Mouse (Mus musculus) liver, embryonic 15.5 days (tissue): Measurements from ENCODE around the gene Ccser1. TPM values are rescaled to one million over a fixed set of nuclear protein-coding genes. Genes with fewer than 3 reads are reported as not detected.
"Not testable (repeated sequence)": the region's sequence is repeated elsewhere in the genome, so short reads cannot be mapped to it uniquely, and the experiment has no call there.

Experiments used
- ATAC-seq: fragments of 200-750 bp; cut with Nextera tagmentation; 2 replicates; pipeline ENCODE4 v1.8.0; 2017; ENCODE audit warnings: moderate number of reproducible peaks, mild to moderate bottlenecking, moderate library complexity; ENCODE audit not compliant: insufficient read depth
- H3K27ac ChIP-seq: fragments of 300-500 bp; sonication (generic); replicated peaks from 2 replicates; pipeline ENCODE4 v1.5.1; 2015; ENCODE audit warnings: mild to moderate bottlenecking, inconsistent platforms
- H3K27me3 ChIP-seq: fragments of 300-500 bp; sonication (generic); 2 replicates; pipeline ENCODE4 v1.6.1; 2015; ENCODE audit warnings: mild to moderate bottlenecking, inconsistent platforms
- H3K36me3 ChIP-seq: fragments of 300-500 bp; sonication (generic); replicated peaks from 2 replicates; pipeline ENCODE4 v1.6.1; 2015; ENCODE audit warnings: moderate library complexity, mild to moderate bottlenecking, inconsistent platforms
- H3K4me1 ChIP-seq: fragments of 300-500 bp; sonication (generic); replicated peaks from 2 replicates; pipeline ENCODE4 v1.6.1; 2015; ENCODE audit warnings: inconsistent platforms
- H3K4me2 ChIP-seq: fragments of 300-500 bp; sonication (generic); 2 replicates; pipeline ENCODE4 v1.6.1; 2015; ENCODE audit warnings: moderate library complexity, mild to moderate bottlenecking, inconsistent platforms
- H3K4me3 ChIP-seq: fragments of 300-500 bp; sonication (generic); replicated peaks from 2 replicates; pipeline ENCODE4 v1.5.1; 2015; ENCODE audit warnings: mild to moderate bottlenecking, inconsistent platforms
- H3K9ac ChIP-seq: fragments of 300-500 bp; sonication (generic); 2 replicates; pipeline ENCODE4 v1.6.1; 2015; ENCODE audit warnings: moderate library complexity, mild to moderate bottlenecking, inconsistent platforms
- H3K9me3 ChIP-seq: fragments of 300-500 bp; sonication (generic); replicated peaks from 2 replicates; pipeline ENCODE4 v1.6.1; 2016; ENCODE audit warnings: inconsistent platforms
- WGBS: fragments of 180-500 bp; shearing (Covaris S2); methylation state at CpG from one replicate; pipeline ENCODE4 v1.1.7; 2015; ENCODE audit warnings: mixed read lengths; ENCODE audit not compliant: insufficient replicate concordance; 5-methylcytosine and 5-hydroxymethylcytosine counted together
- polyA plus RNA-seq: library from polyadenylated mRNA; unstranded; fragments of >200 nt; fragmentation: Nextera tagmentation; extraction: Ambion mirVana; gene quantifications from 2 replicates; pipeline ENCODE4 v1.2.1, GENCODE M21; 2015

Ccser1 gene
- polyA plus RNA-seq, 1 experiment from 2014 or later, result 0.23 TPM

GRCm38 (mm10) chr6:62045042-62045441, 864.9 kb downstream of the Ccser1 start:
- H3K27ac ChIP-seq, ATAC-seq, H3K36me3 ChIP-seq, H3K9me3 ChIP-seq, H3K4me1 ChIP-seq, H3K27me3 ChIP-seq, H3K4me2 ChIP-seq, H3K9ac ChIP-seq, H3K4me3 ChIP-seq: not testable (repeated sequence)
- 42% methylated on average over 1 of the region's 1 CpGs for WGBS

GRCm38 (mm10) chr6:62055276-62055675, 875.2 kb downstream of the Ccser1 start:
- H3K4me3 ChIP-seq, result no peak overlapping the region
- no peaks in the 10 kb centered on the region for H3K4me1 ChIP-seq
- no peaks in the 10 kb centered on the region for H3K36me3 ChIP-seq
- WGBS, result 60% methylated on average over 2 of the region's 2 CpGs
- H3K27ac ChIP-seq, result no peak overlapping the region
- no peaks in the 10 kb centered on the region for H3K9me3 ChIP-seq
- no peak overlapping the region for H3K9ac ChIP-seq
- no peak overlapping the region for H3K4me2 ChIP-seq
- ATAC-seq, result no peak
- H3K27me3 ChIP-seq, result no peaks in the 10 kb centered on the region

GRCm38 (mm10) chr6:62066363-62067023, 886.4 kb downstream of the Ccser1 start:
- no peaks in the 10 kb centered on the region for H3K9me3 ChIP-seq
- H3K27ac ChIP-seq, result no peak overlapping the region
- ATAC-seq, result no peak
- 54% methylated on average over 6 of the region's 6 CpGs for WGBS
- H3K4me1 ChIP-seq, result no peaks in the 10 kb centered on the region
- no peaks in the 10 kb centered on the region for H3K36me3 ChIP-seq
- no peak overlapping the region for H3K4me3 ChIP-seq
- no peaks in the 10 kb centered on the region for H3K27me3 ChIP-seq
- no peak overlapping the region for H3K4me2 ChIP-seq
- H3K9ac ChIP-seq, result no peak overlapping the region

- 53% methylated on average over 4 of the region's 4 CpGs for WGBS
- H3K4me2 ChIP-seq, result no peak overlapping the region
- H3K9me3 ChIP-seq, result no peaks in the 10 kb centered on the region
- no peaks in the 10 kb centered on the region for H3K36me3 ChIP-seq
- no peak overlapping the region for H3K4me3 ChIP-seq
- H3K27me3 ChIP-seq, result no peaks in the 10 kb centered on the region
- no peak overlapping the region for H3K9ac ChIP-seq
- H3K27ac ChIP-seq, result no peak overlapping the region
- no peak for ATAC-seq
- H3K4me1 ChIP-seq, result no peaks in the 10 kb centered on the region
These were observed 886.9 kb downstream of the Ccser1 start for GRCm38 (mm10) chr6:62067024-62067380.

GRCm38 (mm10) chr6:62105464-62105863, 925.3 kb downstream of the Ccser1 start:
- Histone ChIP-seq H3K27me3 (no peaks in the 10 kb centered on the region), H3K9me3 (no peaks in the 10 kb centered on the region), H3K27ac (no peak overlapping the region), H3K36me3 (no peaks in the 10 kb centered on the region), H3K4me3 (no peak overlapping the region), H3K4me1 (no peaks in the 10 kb centered on the region), H3K4me2 (no peak overlapping the region), H3K9ac (no peak overlapping the region)
- 42% methylated on average over 2 of the region's 2 CpGs for WGBS
- no peak for ATAC-seq

GRCm38 (mm10) chr6:62132531-62132930, 952.4 kb downstream of the Ccser1 start:
- H3K36me3 ChIP-seq, result no peaks in the 10 kb centered on the region
- no peak overlapping the region for H3K4me2 ChIP-seq
- WGBS, result 49% methylated on average over 2 of the region's 2 CpGs
- no peak overlapping the region for H3K9ac ChIP-seq
- H3K4me3 ChIP-seq, result no peak overlapping the region
- no peaks in the 10 kb centered on the region for H3K4me1 ChIP-seq
- H3K27ac ChIP-seq, result no peak overlapping the region
- H3K9me3 ChIP-seq, result no peaks in the 10 kb centered on the region
- H3K27me3 ChIP-seq, result no peaks in the 10 kb centered on the region
- no peak for ATAC-seq

GRCm38 (mm10) chr6:62160320-62160719, 980.2 kb downstream of the Ccser1 start:
- ATAC-seq, result no peak
- H3K4me1 ChIP-seq, result no peaks in the 10 kb centered on the region
- no peaks in the 10 kb centered on the region for H3K27me3 ChIP-seq
- H3K9me3 ChIP-seq, result no peaks in the 10 kb centered on the region
- H3K9ac ChIP-seq, result no peak overlapping the region
- H3K36me3 ChIP-seq, result no peaks in the 10 kb centered on the region
- no peak overlapping the region for H3K4me2 ChIP-seq
- no peak overlapping the region for H3K27ac ChIP-seq
- H3K4me3 ChIP-seq, result no peak overlapping the region

GRCm38 (mm10) chr6:62162596-62162995, 982.5 kb downstream of the Ccser1 start:
- Histone ChIP-seq H3K27ac (no peak overlapping the region), H3K27me3 (no peaks in the 10 kb centered on the region), H3K4me3 (no peak overlapping the region), H3K4me2 (no peak overlapping the region), H3K36me3 (no peaks in the 10 kb centered on the region), H3K4me1 (no peaks in the 10 kb centered on the region), H3K9ac (no peak overlapping the region), H3K9me3 (no peaks in the 10 kb centered on the region)
- WGBS, result 59% methylated on average over 6 of the region's 6 CpGs
- no peak for ATAC-seq

- WGBS, result 31% methylated on average over 3 of the region's 3 CpGs
- Histone ChIP-seq H3K27me3 (no peaks in the 10 kb centered on the region), H3K4me1 (no peaks in the 10 kb centered on the region)
These were observed 983.7 kb downstream of the Ccser1 start for GRCm38 (mm10) chr6:62163826-62164225.

GRCm38 (mm10) chr6:62196496-62197188, 1016.5 kb downstream of the Ccser1 start:
- H3K36me3 ChIP-seq, result no peaks in the 10 kb centered on the region
- no peaks in the 10 kb centered on the region for H3K27me3 ChIP-seq
- no peak overlapping the region for H3K27ac ChIP-seq
- H3K4me3 ChIP-seq, result no peak overlapping the region
- no peaks in the 10 kb centered on the region for H3K9me3 ChIP-seq
- no peak overlapping the region for H3K9ac ChIP-seq
- H3K4me1 ChIP-seq, result no peaks in the 10 kb centered on the region
- WGBS, result 67% methylated on average over 6 of the region's 6 CpGs
- ATAC-seq, result no peak
- no peak overlapping the region for H3K4me2 ChIP-seq

More at GRCm38 (mm10) chr6:62163826-62164225, 983.7 kb downstream of the Ccser1 start:
- Histone ChIP-seq H3K4me2 (no peak overlapping the region), H3K9ac (no peak overlapping the region), H3K27ac (no peak overlapping the region), H3K9me3 (no peaks in the 10 kb centered on the region), H3K36me3 (no peaks in the 10 kb centered on the region), H3K4me3 (no peak overlapping the region)
- no peak for ATAC-seq

GRCm38 (mm10) chr6:62198768-62199167, 1018.6 kb downstream of the Ccser1 start:
- Histone ChIP-seq H3K4me3 (no peak overlapping the region), H3K9ac (no peak overlapping the region), H3K27me3 (no peaks in the 10 kb centered on the region), H3K4me2 (no peak overlapping the region), H3K4me1 (no peaks in the 10 kb centered on the region), H3K36me3 (no peaks in the 10 kb centered on the region), H3K9me3 (no peaks in the 10 kb centered on the region), H3K27ac (no peak overlapping the region)
- WGBS, result 63% methylated on average over 6 of the region's 6 CpGs
- ATAC-seq, result no peak

- H3K9me3 ChIP-seq, result no peaks in the 10 kb centered on the region
- no peak overlapping the region for H3K27ac ChIP-seq
- no peaks in the 10 kb centered on the region for H3K36me3 ChIP-seq
- WGBS, result 31% methylated on average over 2 of the region's 2 CpGs
- H3K9ac ChIP-seq, result no peak overlapping the region
- H3K4me2 ChIP-seq, result no peak overlapping the region
- H3K4me1 ChIP-seq, result no peaks in the 10 kb centered on the region
- ATAC-seq, result no peak
- no peaks in the 10 kb centered on the region for H3K27me3 ChIP-seq
- no peak overlapping the region for H3K4me3 ChIP-seq
These were observed 1024.9 kb downstream of the Ccser1 start for GRCm38 (mm10) chr6:62205013-62205412.
